Mouse (Mus musculus): Measurements from ENCODE around the gene Hnrnph2. TPM values are rescaled to one million over a fixed set of nuclear protein-coding genes. Genes with fewer than 3 reads are reported as not detected.
A peak's percentile ranks its signal among the peaks of the same experiment; 100 is the strongest.

Hnrnph2 gene
- 144 and 172 TPM in 2 replicates for polyA plus RNA-seq (2014; fragmentation: Nextera tagmentation; extraction: Ambion mirVana)

DNA sequence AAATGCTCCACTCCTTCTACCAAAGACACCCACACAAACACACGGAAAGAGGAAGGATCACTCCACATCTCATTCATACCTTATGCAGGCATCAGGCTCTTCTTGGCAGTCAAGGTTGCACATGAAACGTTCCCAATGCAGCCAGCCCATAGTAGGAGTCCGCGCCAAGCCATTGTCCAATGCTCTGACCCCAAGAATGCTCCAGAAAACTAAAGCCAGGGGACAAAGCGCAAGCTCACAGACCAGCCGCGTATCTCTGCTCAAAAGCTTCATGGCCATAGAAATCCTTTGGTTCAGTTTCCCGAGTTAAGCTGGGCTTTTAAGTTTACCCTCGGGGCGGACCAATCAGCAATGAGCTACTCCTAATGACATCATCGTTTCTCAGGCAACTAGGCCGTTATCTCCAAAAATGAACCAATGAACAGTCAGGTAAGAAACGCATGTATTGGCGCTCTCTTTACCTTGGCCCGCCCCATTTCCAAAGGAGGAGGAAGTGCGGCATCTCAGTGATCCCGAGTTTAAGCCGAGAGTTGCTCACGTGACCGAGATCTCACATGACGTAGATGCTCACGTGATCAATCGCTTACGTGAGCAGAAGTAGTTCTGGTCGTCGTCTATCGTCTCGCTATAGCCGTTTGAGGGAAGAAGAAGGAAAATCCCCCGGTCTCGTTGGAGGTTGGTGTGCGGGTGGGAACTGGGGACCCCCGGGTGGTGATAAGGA, at the start of gene Hnrnph2, which contains the start of gene Gla:
TSS of gene Hnrnph2 (plus strand) at position 521 of the 721 bp plus-strand sequence.
TSS of gene Gla (minus strand) at position 467 of the 721 bp plus-strand sequence.
- peak within 1 kb of the TSS; percentile 79 for H3K27ac ChIP-seq (replicated peaks; ENCODE audit: low read depth, low read length)
- 0 out of 2 replicates have a peak, but pooled peaks cover 4% of the 10 kb centered on the region for H3K27me3 ChIP-seq (ENCODE audit: control insufficient read depth, insufficient read depth, low read length)
- peak; percentile 98 for ATAC-seq (ENCODE audit: insufficient number of reproducible peaks, low FRiP score, low TSS enrichment, low read depth)
- H3K4me2 ChIP-seq (ENCODE audit: low read depth, severe bottlenecking), result peak within 1 kb of the TSS; percentile 42
- peak; percentile 89 for DNase-seq (ENCODE audit: low spot score)
- H3K4me1 ChIP-seq (ENCODE audit: control insufficient read depth, insufficient read depth, low read length), result no peaks in the 10 kb centered on the region
- no peaks in the 10 kb centered on the region for H3K9me3 ChIP-seq (ENCODE audit: control insufficient read depth, low read length)
- peak within 1 kb of the TSS; percentile 49 for H3K4me3 ChIP-seq (ENCODE audit: low read depth, low read length)
- H3K9ac ChIP-seq (ENCODE audit: low read length), result peak within 1 kb of the TSS; percentile 56
- 18% methylated on average over 33 of the region's 33 CpGs for WGBS
- no peaks in the 10 kb centered on the region for H3K36me3 ChIP-seq (ENCODE audit: control insufficient read depth, insufficient read depth, low read length)

DNA sequence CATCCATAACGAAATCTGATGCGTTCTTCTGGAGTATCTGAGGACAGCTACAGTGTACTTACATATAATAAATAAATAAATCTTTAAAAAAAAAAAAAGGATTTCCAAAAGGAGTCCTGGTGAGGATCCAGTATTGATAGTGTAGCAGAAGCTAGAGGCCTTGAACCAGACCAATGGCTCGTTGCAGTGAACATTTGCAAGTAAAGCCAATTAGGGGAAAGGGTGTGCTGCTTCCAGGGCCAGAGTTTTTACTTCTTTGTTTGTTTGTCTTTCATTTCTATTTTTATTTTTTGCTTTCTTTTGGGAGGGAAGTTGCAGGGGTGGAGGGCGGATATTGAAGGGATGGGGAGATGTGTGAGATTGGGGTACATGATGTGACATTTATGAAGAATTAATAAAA, 47.7 kb upstream of the Hnrnph2 start:
- DNase-seq (ENCODE audit: low spot score), result no peak
- no peak for ATAC-seq (ENCODE audit: insufficient number of reproducible peaks, low FRiP score, low TSS enrichment, low read depth)
- H3K27ac ChIP-seq (replicated peaks; ENCODE audit: low read depth, low read length), result no peak overlapping the region

DNA sequence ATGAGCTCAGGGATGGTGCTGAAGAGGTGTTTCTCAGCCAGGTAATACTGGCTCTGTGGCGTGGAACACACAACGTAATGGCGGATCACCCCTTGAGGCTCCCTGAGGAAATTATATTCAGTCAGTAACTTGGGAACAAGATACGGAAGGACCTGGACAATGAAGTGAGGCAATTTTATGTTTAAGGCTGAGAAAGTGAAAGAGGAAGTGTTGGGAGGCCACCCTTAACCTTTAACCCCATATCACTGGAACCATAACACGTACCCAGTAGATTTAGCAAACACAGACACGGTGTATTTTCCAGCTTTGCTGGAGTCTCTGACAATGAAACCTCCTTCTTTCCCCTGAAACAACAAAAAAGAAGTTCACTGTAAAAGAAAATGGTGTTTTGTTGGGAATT, 46.6 kb upstream of the Hnrnph2 start:
- H3K27me3 ChIP-seq (ENCODE audit: control insufficient read depth, insufficient read depth, low read length), result no peaks in the 10 kb centered on the region
- H3K4me2 ChIP-seq (ENCODE audit: low read depth, severe bottlenecking), result no peak overlapping the region
- no peak overlapping the region for H3K4me3 ChIP-seq (ENCODE audit: low read depth, low read length)
- ATAC-seq (ENCODE audit: insufficient number of reproducible peaks, low FRiP score, low TSS enrichment, low read depth) (no peak), DNase-seq (ENCODE audit: low spot score) (no peak)
- H3K9me3 ChIP-seq (ENCODE audit: control insufficient read depth, low read length), result no peaks in the 10 kb centered on the region
- 80% methylated on average over 6 of the region's 6 CpGs for WGBS
- no peak overlapping the region for H3K9ac ChIP-seq (ENCODE audit: low read length)
- no peaks in the 10 kb centered on the region for H3K4me1 ChIP-seq (ENCODE audit: control insufficient read depth, insufficient read depth, low read length)
- H3K27ac ChIP-seq (replicated peaks; ENCODE audit: low read depth, low read length), result no peak overlapping the region
- no peaks in the 10 kb centered on the region for H3K36me3 ChIP-seq (ENCODE audit: control insufficient read depth, insufficient read depth, low read length)

More for the DNA sequence above, 47.7 kb upstream of the Hnrnph2 start:
- no peaks in the 10 kb centered on the region for H3K36me3 ChIP-seq (ENCODE audit: control insufficient read depth, insufficient read depth, low read length)
- no peaks in the 10 kb centered on the region for H3K4me1 ChIP-seq (ENCODE audit: control insufficient read depth, insufficient read depth, low read length)
- H3K27me3 ChIP-seq (ENCODE audit: control insufficient read depth, insufficient read depth, low read length), result no peaks in the 10 kb centered on the region
- H3K9me3 ChIP-seq (ENCODE audit: control insufficient read depth, low read length), result no peaks in the 10 kb centered on the region
- 81% methylated on average over 4 of the region's 4 CpGs for WGBS
- H3K9ac ChIP-seq (ENCODE audit: low read length), result no peak overlapping the region
- no peak overlapping the region for H3K4me2 ChIP-seq (ENCODE audit: low read depth, severe bottlenecking)
- H3K4me3 ChIP-seq (ENCODE audit: low read depth, low read length), result no peak overlapping the region

DNA sequence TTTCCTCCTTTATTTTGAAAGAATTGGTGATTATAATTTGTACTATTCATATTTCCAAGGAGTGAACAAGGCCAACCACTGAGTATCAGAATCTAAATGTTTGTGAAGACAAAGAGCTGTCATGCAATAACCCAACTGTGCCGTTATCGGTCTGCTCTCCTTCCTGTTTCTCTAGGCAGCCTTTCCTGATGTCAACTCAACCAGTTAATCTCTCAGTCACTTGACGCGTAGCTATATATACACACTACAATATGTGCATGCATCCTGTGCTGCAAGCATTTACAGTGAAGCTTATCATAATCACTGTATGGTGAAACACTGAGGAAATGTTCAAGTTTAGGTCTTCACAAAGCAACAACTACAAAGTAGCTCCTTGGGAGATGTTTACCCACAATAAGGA, 36.7 kb upstream of the Hnrnph2 start:
- no peaks in the 10 kb centered on the region for H3K27me3 ChIP-seq (ENCODE audit: control insufficient read depth, insufficient read depth, low read length)
- H3K9me3 ChIP-seq (ENCODE audit: control insufficient read depth, low read length), result no peaks in the 10 kb centered on the region
- H3K4me3 ChIP-seq (ENCODE audit: low read depth, low read length), result no peak overlapping the region
- no peak overlapping the region for H3K9ac ChIP-seq (ENCODE audit: low read length)
- no peaks in the 10 kb centered on the region for H3K4me1 ChIP-seq (ENCODE audit: control insufficient read depth, insufficient read depth, low read length)
- 84% methylated on average over 4 of the region's 4 CpGs for WGBS
- ATAC-seq (ENCODE audit: insufficient number of reproducible peaks, low FRiP score, low TSS enrichment, low read depth), result no peak
- H3K36me3 ChIP-seq (ENCODE audit: control insufficient read depth, insufficient read depth, low read length), result no peaks in the 10 kb centered on the region
- H3K27ac ChIP-seq (replicated peaks; ENCODE audit: low read depth, low read length), result no peak overlapping the region
- DNase-seq (ENCODE audit: low spot score), result no peak
- no peak overlapping the region for H3K4me2 ChIP-seq (ENCODE audit: low read depth, severe bottlenecking)

DNA sequence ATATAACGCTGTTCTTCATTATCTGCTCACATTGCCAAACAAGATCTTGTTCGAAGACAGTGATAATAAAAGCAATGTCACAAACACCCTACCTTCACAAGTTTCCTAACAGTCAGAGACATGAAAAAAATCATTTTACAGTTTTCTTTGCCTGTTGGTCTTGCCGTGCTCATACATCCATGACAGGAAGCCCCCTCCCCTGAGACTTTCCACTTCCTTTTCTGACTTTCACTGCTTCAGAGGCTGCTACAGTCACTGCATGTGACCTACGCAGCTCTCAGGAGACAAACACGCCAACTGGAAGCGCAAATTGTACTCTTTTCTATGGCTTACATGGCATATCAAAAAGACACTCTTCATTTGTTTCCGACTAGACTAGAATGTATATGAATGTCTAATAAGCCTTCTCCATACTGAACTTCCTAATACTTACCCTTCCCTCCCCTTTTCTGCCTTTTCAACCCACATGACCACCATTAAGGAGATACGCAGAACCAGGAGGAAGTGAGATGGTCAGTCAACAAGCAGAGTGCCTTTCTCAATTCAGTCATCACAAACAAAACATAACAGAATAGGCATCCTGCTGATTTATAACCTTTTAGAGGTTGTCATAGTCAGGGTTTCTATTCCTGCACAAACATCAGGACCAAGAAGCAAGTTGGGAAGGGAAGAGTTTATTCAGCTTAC, 34.3 kb upstream of the Hnrnph2 start:
- Histone ChIP-seq H3K4me2 (ENCODE audit: low read depth, severe bottlenecking) (no peak overlapping the region), H3K9ac (ENCODE audit: low read length) (no peak overlapping the region), H3K4me1 (ENCODE audit: control insufficient read depth, insufficient read depth, low read length) (no peaks in the 10 kb centered on the region), H3K9me3 (ENCODE audit: control insufficient read depth, low read length) (no peaks in the 10 kb centered on the region), H3K36me3 (ENCODE audit: control insufficient read depth, insufficient read depth, low read length) (no peaks in the 10 kb centered on the region), H3K27ac (replicated peaks; ENCODE audit: low read depth, low read length) (no peak overlapping the region), H3K4me3 (ENCODE audit: low read depth, low read length) (no peak overlapping the region), H3K27me3 (ENCODE audit: control insufficient read depth, insufficient read depth, low read length) (no peaks in the 10 kb centered on the region)
- DNase-seq (ENCODE audit: low spot score) (no peak), ATAC-seq (ENCODE audit: insufficient number of reproducible peaks, low FRiP score, low TSS enrichment, low read depth) (no peak)
- 87% methylated on average over 8 of the region's 8 CpGs for WGBS

DNA sequence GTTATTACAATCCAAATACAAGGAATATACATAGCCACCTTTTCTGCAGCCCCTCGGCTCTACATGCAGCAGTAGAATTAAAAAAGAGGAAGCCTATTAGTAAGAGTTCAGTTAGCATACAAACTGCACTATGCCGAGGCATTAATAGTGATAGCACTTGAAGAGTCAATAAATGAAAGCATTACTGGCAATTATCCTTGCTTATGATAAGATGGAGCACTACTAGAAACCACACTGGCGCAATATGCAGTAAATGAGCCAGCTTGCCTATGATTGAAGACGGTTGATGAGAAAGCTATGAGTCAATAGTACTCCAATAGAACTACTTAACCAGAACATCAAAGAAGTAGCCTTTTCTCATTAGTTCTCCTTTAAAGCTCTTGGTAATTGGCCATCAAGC, 23.1 kb upstream of the Hnrnph2 start:
- ATAC-seq (ENCODE audit: insufficient number of reproducible peaks, low FRiP score, low TSS enrichment, low read depth) (no peak), DNase-seq (ENCODE audit: low spot score) (no peak)
- H3K9me3 ChIP-seq (ENCODE audit: control insufficient read depth, low read length), result no peaks in the 10 kb centered on the region
- no peaks in the 10 kb centered on the region for H3K36me3 ChIP-seq (ENCODE audit: control insufficient read depth, insufficient read depth, low read length)
- H3K27ac ChIP-seq (replicated peaks; ENCODE audit: low read depth, low read length), result no peak overlapping the region
- no peaks in the 10 kb centered on the region for H3K27me3 ChIP-seq (ENCODE audit: control insufficient read depth, insufficient read depth, low read length)
- no peaks in the 10 kb centered on the region for H3K4me1 ChIP-seq (ENCODE audit: control insufficient read depth, insufficient read depth, low read length)
- H3K4me3 ChIP-seq (ENCODE audit: low read depth, low read length), result no peak overlapping the region
- H3K9ac ChIP-seq (ENCODE audit: low read length), result no peak overlapping the region
- H3K4me2 ChIP-seq (ENCODE audit: low read depth, severe bottlenecking), result no peak overlapping the region
- 74% methylated on average over 4 of the region's 4 CpGs for whole genome bisulfite sequencing

DNA sequence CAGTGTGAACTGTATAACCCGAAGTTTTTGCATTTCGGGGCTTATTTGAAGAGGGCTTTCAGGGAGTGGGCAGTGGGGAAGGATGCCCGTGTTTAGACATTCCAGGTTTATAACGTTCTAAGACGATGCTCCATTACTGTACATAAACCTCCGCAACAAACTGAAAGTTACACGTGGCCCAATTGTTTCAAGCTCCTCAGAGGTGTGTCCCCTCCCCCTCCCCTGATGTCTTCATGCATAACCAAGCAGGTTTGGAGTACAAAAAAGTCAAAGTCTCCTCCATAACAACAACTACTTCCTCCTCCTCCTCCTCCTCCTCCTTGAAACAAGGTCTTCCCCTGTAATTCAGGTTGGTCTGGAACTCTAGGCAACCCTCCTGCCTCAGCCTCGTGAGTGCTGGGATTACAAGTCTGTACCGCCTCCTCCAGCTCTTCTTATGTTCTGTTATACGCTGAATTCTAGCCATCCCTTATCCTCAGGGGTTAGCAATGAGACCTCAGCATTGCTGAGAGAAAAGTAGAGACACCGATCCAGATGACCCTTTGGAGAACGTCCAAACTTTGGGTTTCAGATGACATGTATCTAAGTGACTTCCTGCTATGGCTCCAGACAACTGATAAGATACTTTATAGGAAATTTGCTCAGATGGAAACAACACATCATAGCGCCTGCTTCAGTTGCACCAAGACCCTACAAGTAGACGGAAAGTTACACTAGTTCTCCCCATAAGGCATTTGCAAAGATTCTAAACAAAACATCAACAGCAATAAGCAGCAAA, 20.3 kb upstream of the Hnrnph2 start:
- Histone ChIP-seq H3K9ac (ENCODE audit: low read length) (no peak overlapping the region), H3K27me3 (ENCODE audit: control insufficient read depth, insufficient read depth, low read length) (no peaks in the 10 kb centered on the region), H3K36me3 (ENCODE audit: control insufficient read depth, insufficient read depth, low read length) (no peaks in the 10 kb centered on the region), H3K4me2 (ENCODE audit: low read depth, severe bottlenecking) (no peak overlapping the region), H3K9me3 (ENCODE audit: control insufficient read depth, low read length) (no peaks in the 10 kb centered on the region), H3K4me1 (ENCODE audit: control insufficient read depth, insufficient read depth, low read length) (no peaks in the 10 kb centered on the region), H3K4me3 (ENCODE audit: low read depth, low read length) (no peak overlapping the region), H3K27ac (replicated peaks; ENCODE audit: low read depth, low read length) (no peak overlapping the region)
- WGBS, result 87% methylated on average over 14 of the region's 14 CpGs
- DNase-seq (ENCODE audit: low spot score) (no peak), ATAC-seq (ENCODE audit: insufficient number of reproducible peaks, low FRiP score, low TSS enrichment, low read depth) (no peak)

DNA sequence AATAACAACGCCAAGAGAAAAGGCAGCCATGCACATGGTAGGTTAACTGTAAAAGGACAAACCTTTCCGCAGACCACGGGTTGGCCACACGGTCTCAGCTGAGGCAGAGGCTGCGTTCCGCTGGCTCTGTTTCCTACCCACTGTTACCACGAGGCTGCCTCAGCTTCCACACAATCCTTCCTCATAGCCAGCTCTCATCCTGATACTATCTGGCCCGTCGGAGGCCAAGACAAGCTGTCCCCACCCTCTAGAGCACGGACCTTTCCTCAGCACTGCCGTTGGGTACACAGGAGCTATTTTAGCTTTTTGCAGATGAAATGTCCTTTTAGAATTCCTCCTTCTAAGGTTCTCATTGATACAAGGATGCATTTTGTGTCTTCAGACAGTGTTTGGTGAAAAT, 18.7 kb upstream of the Hnrnph2 start:
- WGBS, result 92% methylated on average over 11 of the region's 11 CpGs
- DNase-seq (ENCODE audit: low spot score) (no peak), ATAC-seq (ENCODE audit: insufficient number of reproducible peaks, low FRiP score, low TSS enrichment, low read depth) (no peak)
- Histone ChIP-seq H3K9ac (ENCODE audit: low read length) (no peak overlapping the region), H3K4me3 (ENCODE audit: low read depth, low read length) (no peak overlapping the region), H3K27ac (replicated peaks; ENCODE audit: low read depth, low read length) (no peak overlapping the region), H3K36me3 (ENCODE audit: control insufficient read depth, insufficient read depth, low read length) (no peaks in the 10 kb centered on the region), H3K27me3 (ENCODE audit: control insufficient read depth, insufficient read depth, low read length) (no peaks in the 10 kb centered on the region), H3K9me3 (ENCODE audit: control insufficient read depth, low read length) (no peaks in the 10 kb centered on the region), H3K4me2 (ENCODE audit: low read depth, severe bottlenecking) (no peak overlapping the region), H3K4me1 (ENCODE audit: control insufficient read depth, insufficient read depth, low read length) (no peaks in the 10 kb centered on the region)
